Mouse (Mus musculus) NIH3T3 (cell line): ENCODE data around the gene Cep104.

Experiments used
- DNase-seq: peaks from one replicate; pipeline ENCODE4 v3.0.0-alpha.2; 2012; ENCODE audit warnings: low read depth

Gene Cep104

GRCm38 (mm10) chr4:153993505-153993904 is 18.5 kb downstream of the Cep104 start:
- DNase-seq, result peak; percentile 10

- no peak for DNase-seq
These were observed 30.5 kb downstream of the Cep104 start for GRCm38 (mm10) chr4:154005488-154005887.

- no peak for DNase-seq
These were observed 31.3 kb downstream of the Cep104 start for GRCm38 (mm10) chr4:154006264-154006663.

GRCm38 (mm10) chr4:154007759-154008158 is 32.8 kb downstream of the Cep104 start:
- no peak for DNase-seq

- DNase-seq, result no peak
These were observed 36.1 kb downstream of the Cep104 start for GRCm38 (mm10) chr4:154010907-154011645.

GRCm38 (mm10) chr4:154011646-154012089 is 36.7 kb downstream of the Cep104 start, which contains the start of gene Lrrc47:
Lrrc47 (plus strand) TSS chr4:154011731.
- DNase-seq, result peak; percentile 87

GRCm38 (mm10) chr4:154012132-154012882 is 37.3 kb downstream of the Cep104 start:
- DNase-seq, result peak; percentile 35

- no peak for DNase-seq
These were observed 40.5 kb downstream of the Cep104 start for GRCm38 (mm10) chr4:154015476-154015875.

- DNase-seq, result peak; percentile 71
These were observed 44.6 kb downstream of the Cep104 start for GRCm38 (mm10) chr4:154019571-154019970.

- DNase-seq, result no peak
These were observed 46.4 kb downstream of the Cep104 start for GRCm38 (mm10) chr4:154021432-154021831.

- DNase-seq, result peak; percentile 46
These were observed 47.4 kb downstream of the Cep104 start for GRCm38 (mm10) chr4:154022407-154022806.

GRCm38 (mm10) chr4:154022844-154023243 is 47.9 kb downstream of the Cep104 start:
- peak; percentile 40 for DNase-seq

- no peak for DNase-seq
These were observed 49.0 kb downstream of the Cep104 start for GRCm38 (mm10) chr4:154023754-154024601.

- no peak for DNase-seq
These were observed 49.9 kb downstream of the Cep104 start for GRCm38 (mm10) chr4:154024729-154025521.

GRCm38 (mm10) chr4:154025641-154026440 is 50.8 kb downstream of the Cep104 start, which contains the start of gene Smim1:
Smim1 (minus strand) TSS chr4:154026230.
- peak; percentile 81 for DNase-seq

GRCm38 (mm10) chr4:154026441-154026761 is 51.4 kb downstream of the Cep104 start:
- no peak for DNase-seq

GRCm38 (mm10) chr4:154028066-154028465 is 53.1 kb downstream of the Cep104 start:
- peak; percentile 56 for DNase-seq

- DNase-seq, result peak; percentile 57
These were observed 53.7 kb downstream of the Cep104 start for GRCm38 (mm10) chr4:154028646-154029045.

- DNase-seq, result no peak
These were observed 62.1 kb downstream of the Cep104 start for GRCm38 (mm10) chr4:154037123-154037522.

- DNase-seq, result no peak
These were observed 67.6 kb downstream of the Cep104 start, which contains the start of gene Ccdc27 for GRCm38 (mm10) chr4:154042577-154042976. Ccdc27 (minus strand) TSS chr4:154042677.
